Mouse (Mus musculus) MEL (cell line): ENCODE data around the gene Iqschfp.

ENCODE experiments used
- CTCF ChIP-seq, 3 experiments: IDR thresholded peaks in 2 of 3; conservative IDR thresholded peaks in 1 of 3; 2 replicates each; pipeline ENCODE4 v1.5.1; 2011 to 2012; ENCODE audit warnings: low read length in 3 of 3, low read depth in 2 of 3, mild to moderate bottlenecking in 2 of 3, improper control_type of control experiment in 1 of 3, inconsistent platforms in 1 of 3, mixed read lengths in 1 of 3, moderate library complexity in 1 of 3; ENCODE audit not compliant: control insufficient read depth in 1 of 3, insufficient read depth in 1 of 3, poor library complexity in 1 of 3, severe bottlenecking in 1 of 3
- ETS1 ChIP-seq: IDR thresholded peaks from 2 replicates; pipeline ENCODE4 v1.6.1; 2012; ENCODE audit warnings: low read depth, mild to moderate bottlenecking, inconsistent platforms, low read length, improper control_type of control experiment, moderate library complexity
- HCFC1 ChIP-seq: IDR thresholded peaks from 2 replicates; pipeline ENCODE4 v1.6.1; 2012; ENCODE audit warnings: low read depth, mild to moderate bottlenecking, inconsistent platforms, low read length, improper control_type of control experiment, moderate library complexity
- MAFK ChIP-seq: IDR thresholded peaks from 2 replicates; pipeline ENCODE4 v1.6.1; 2011; ENCODE audit warnings: low read depth, mild to moderate bottlenecking, low read length, improper control_type of control experiment, borderline replicate concordance
- NRF1 ChIP-seq: IDR thresholded peaks from 2 replicates; pipeline ENCODE4 v1.6.1; 2014; ENCODE audit warnings: low read depth, mild to moderate bottlenecking, inconsistent platforms, low read length, improper control_type of control experiment, moderate library complexity; ENCODE audit not compliant: poor library complexity, insufficient read depth, severe bottlenecking
- POLR2A ChIP-seq, 2 experiments: IDR thresholded peaks; 2 replicates each; pipeline ENCODE4 v1.6.1; 2011 to 2012; ENCODE audit warnings: low read length in 2 of 2, mild to moderate bottlenecking in 2 of 2, control low read depth in 1 of 2, improper control_type of control experiment in 1 of 2, low read depth in 1 of 2, moderate library complexity in 1 of 2; ENCODE audit not compliant: control insufficient read depth in 1 of 2, insufficient read depth in 1 of 2, poor library complexity in 1 of 2
- POLR2AphosphoS2 ChIP-seq: IDR thresholded peaks from 2 replicates; pipeline ENCODE4 v1.6.1; 2011; ENCODE audit warnings: low read length, improper control_type of control experiment
- SMC3 ChIP-seq: IDR thresholded peaks from 2 replicates; pipeline ENCODE4 v1.6.1; 2011; ENCODE audit warnings: low read depth, low read length, improper control_type of control experiment
- TAL1 ChIP-seq: IDR thresholded peaks from 2 replicates; pipeline ENCODE4 v1.6.1; 2012; ENCODE audit warnings: mild to moderate bottlenecking, inconsistent platforms, low read length, moderate library complexity, mixed read lengths
- TCF12 ChIP-seq: IDR thresholded peaks from 2 replicates; pipeline ENCODE4 v1.6.1; 2014; ENCODE audit warnings: low read depth, mild to moderate bottlenecking, inconsistent platforms, low read length, improper control_type of control experiment, moderate library complexity

DNA sequence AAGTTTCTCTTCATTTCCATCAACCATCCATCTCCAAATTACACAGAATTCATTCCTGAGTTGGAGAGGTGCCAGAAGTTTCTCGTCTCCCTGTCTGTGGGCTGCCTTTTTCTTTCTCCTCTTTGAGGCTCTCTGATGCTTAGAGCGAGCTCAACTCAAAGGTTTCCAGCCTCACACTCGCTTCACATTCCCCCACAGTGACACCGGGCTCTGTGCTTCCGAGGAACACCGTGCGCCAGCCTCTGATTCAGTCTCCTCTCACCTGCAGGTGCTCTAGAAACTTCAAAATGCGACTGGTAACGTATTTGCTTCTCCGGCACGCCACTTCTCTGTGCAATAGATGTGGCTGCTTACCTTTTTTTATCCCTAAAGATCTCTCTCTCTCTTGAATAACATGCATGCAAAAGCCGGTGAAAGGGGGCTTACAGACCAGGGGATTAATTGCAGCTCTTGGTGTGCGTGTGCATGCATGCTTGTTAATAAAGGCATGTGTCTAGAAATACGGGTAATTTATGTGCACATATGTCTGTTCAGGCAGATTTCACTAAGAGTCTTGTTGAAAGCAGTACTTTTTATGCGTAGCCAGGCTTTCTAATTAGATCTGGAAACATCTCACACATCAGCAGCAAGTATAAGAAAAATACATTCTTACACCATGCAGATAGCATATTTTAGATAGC lies at the start of gene Iqschfp, which contains the start of gene Iqcj:
- TF ChIP-seq TCF12 (no peak), NRF1 (no peak), POLR2A (IDR thresholded peaks at IDR 0.05; ENCODE audit: control insufficient read depth in 1 of 2, insufficient read depth in 1 of 2, low read depth in 1 of 2, low read length in 2 of 2, poor library complexity in 1 of 2) (no peak), MAFK (no peak), HCFC1 (no peak), SMC3 (no peak), CTCF (IDR thresholded peaks at IDR 0.05 in 2 of 3, conservative IDR thresholded peaks at IDR 0.05 in 1 of 3; ENCODE audit: control insufficient read depth in 1 of 3, insufficient read depth in 1 of 3, low read depth in 2 of 3, low read length in 3 of 3, poor library complexity in 1 of 3, severe bottlenecking in 1 of 3) (no peak), ETS1 (no peak), POLR2AphosphoS2 (no peak), TAL1 (no peak)
